Mouse (Mus musculus) ES-Bruce4 (cell line): ENCODE measurements around the gene Kcnma1.

Experiments used
- CTCF ChIP-seq: IDR thresholded peaks from one replicate; pipeline ENCODE4 v1.8.1; 2011; ENCODE audit warnings: low read depth, low read length
- EP300 ChIP-seq: IDR thresholded peaks from 2 replicates; pipeline ENCODE4 v1.6.1; 2011; ENCODE audit warnings: low read depth, low read length; ENCODE audit not compliant: insufficient read depth
- POLR2A ChIP-seq: IDR thresholded peaks from one replicate; pipeline ENCODE4 v1.8.1; 2011; ENCODE audit warnings: low read length; ENCODE audit not compliant: insufficient read depth

- TF ChIP-seq POLR2A: no peak
- TF ChIP-seq CTCF: no peak
- no peak for TF ChIP-seq EP300
Observed at GRCm38 (mm10) chr14:23605740-23606139, 408.6 kb downstream of the Kcnma1 start.
